Mouse (Mus musculus) liver, postnatal 0 days (tissue): Measurements from ENCODE around the gene Chst3. TPM values are rescaled to one million over a fixed set of nuclear protein-coding genes. Genes with fewer than 3 reads are reported as not detected.
A peak's percentile ranks its signal among the peaks of the same experiment; 100 is the strongest.
"Not testable (repeated sequence)": the region's sequence is repeated elsewhere in the genome, so short reads cannot be mapped to it uniquely, and the experiment has no call there.

Experiments
- ATAC-seq: fragments of 200-750 bp; cut with Nextera tagmentation; 2 replicates; pipeline ENCODE4 v1.8.0; 2017; ENCODE audit warnings: mild to moderate bottlenecking, moderate library complexity
- DNase-seq: peaks from one replicate; pipeline ENCODE4 v3.0.0-alpha.2; 2016
- H3K27ac ChIP-seq: fragments of 300-500 bp; sonication (generic); 2 replicates; pipeline ENCODE4 v1.5.1; 2014; ENCODE audit warnings: antibody characterized with exemption, moderate library complexity, mild to moderate bottlenecking, low read depth
- H3K27me3 ChIP-seq: fragments of 300-500 bp; sonication (generic); 2 replicates; pipeline ENCODE4 v1.6.1; 2014; ENCODE audit warnings: low read length, control low read depth, mixed read lengths; ENCODE audit not compliant: insufficient read depth
- H3K36me3 ChIP-seq: fragments of 300-500 bp; sonication (generic); replicated peaks from 2 replicates; pipeline ENCODE4 v1.6.1; 2014; ENCODE audit warnings: mild to moderate bottlenecking, control low read depth, low read length, moderate library complexity, mixed read lengths; ENCODE audit not compliant: insufficient read depth
- H3K4me1 ChIP-seq: fragments of 300-500 bp; sonication (generic); 2 replicates; pipeline ENCODE4 v1.6.1; 2014; ENCODE audit warnings: antibody characterized with exemption, mild to moderate bottlenecking, control low read depth; ENCODE audit not compliant: insufficient read depth
- H3K4me2 ChIP-seq: fragments of 300-500 bp; sonication (generic); 2 replicates; pipeline ENCODE4 v1.6.1; 2014; ENCODE audit warnings: low read depth, mild to moderate bottlenecking, low read length, moderate library complexity, mixed read lengths
- H3K4me3 ChIP-seq: fragments of 300-500 bp; sonication (generic); 2 replicates; pipeline ENCODE4 v1.5.1; 2014; ENCODE audit warnings: low read depth, low read length
- H3K9ac ChIP-seq: fragments of 300-500 bp; sonication (generic); replicated peaks from 2 replicates; pipeline ENCODE4 v1.6.1; 2014; ENCODE audit warnings: mild to moderate bottlenecking, moderate library complexity
- H3K9me3 ChIP-seq: fragments of 300-500 bp; sonication (generic); 2 replicates; pipeline ENCODE4 v1.6.1; 2016; ENCODE audit warnings: mild to moderate bottlenecking, control low read depth, low read length, mixed read lengths
- CTCF ChIP-seq: sonication (generic); IDR thresholded peaks from 2 replicates; pipeline ENCODE4 v1.5.1; 2016; ENCODE audit warnings: antibody characterized with exemption, low read depth
- EP300 ChIP-seq: IDR thresholded peaks from 2 replicates; pipeline ENCODE4 v1.6.1; 2016; ENCODE audit warnings: antibody characterized with exemption, low read depth, mild to moderate bottlenecking
- WGBS: fragments of 180-500 bp; shearing (Covaris S2); extraction: QIAGEN DNeasy Blood & Tissue Kit; methylation state at CpG from one replicate; pipeline ENCODE4 v1.1.7; 2014; ENCODE audit not compliant: insufficient replicate concordance; 5-methylcytosine and 5-hydroxymethylcytosine counted together
- polyA plus RNA-seq: library from polyadenylated mRNA; unstranded; fragments of >200 nt; fragmentation: Nextera tagmentation; extraction: Ambion mirVana; gene quantifications from 2 replicates; pipeline ENCODE4 v1.2.1, GENCODE M21; 2015

Chst3 gene
- polyA plus RNA-seq, 1 experiment from 2014 or later = 0.73 TPM

DNA sequence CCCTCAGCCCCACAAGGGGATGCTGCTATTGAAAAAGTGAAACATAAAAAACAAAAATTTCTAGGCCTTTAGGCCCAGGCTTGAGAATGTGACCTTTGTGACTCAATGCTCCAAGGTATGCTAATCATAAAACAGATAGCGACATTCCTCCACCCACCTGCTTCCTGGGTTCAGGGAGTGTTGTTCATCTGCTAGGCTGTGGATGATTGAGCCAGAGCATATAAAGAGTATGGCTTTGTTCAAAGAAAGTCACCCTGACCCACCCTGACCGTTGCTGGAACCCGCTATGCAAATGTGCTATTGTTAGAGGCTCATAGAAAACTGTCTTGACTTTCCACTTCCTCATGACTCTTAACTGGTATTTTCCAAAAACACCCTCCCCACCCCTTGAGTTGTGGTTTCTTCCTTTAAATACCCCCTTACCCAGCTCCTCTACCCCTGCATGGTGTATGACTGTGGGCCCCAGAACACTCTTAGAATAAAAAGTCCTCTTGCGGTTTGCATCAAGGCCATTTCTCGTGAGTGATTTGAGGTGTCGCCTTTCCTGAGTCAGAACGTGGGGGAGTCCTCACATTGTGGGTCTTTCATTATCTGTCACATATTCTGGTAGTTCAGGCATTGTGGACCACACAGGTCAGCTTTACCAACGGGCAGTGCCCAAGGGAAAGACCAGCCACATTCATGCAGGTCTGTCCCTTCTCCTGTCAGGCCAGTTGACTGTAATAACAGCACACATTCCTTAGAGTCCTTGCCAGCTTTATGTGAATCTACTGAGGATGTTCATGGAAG, 56.7 kb downstream of the Chst3 start:
- not testable (repeated sequence) for DNase-seq, H3K27me3 ChIP-seq, H3K9ac ChIP-seq, H3K36me3 ChIP-seq, H3K9me3 ChIP-seq, H3K4me1 ChIP-seq
- TF ChIP-seq EP300 = 0 out of 2 replicates have a peak, but pooled peaks have one; percentile 28
- peak; percentile 47 for ATAC-seq
- WGBS = 74% methylated on average over 8 of the region's 8 CpGs
- Histone ChIP-seq H3K27ac (peak overlapping the region; percentile 75), H3K4me2 (peak overlapping the region; percentile 15; the same call in 1 of the 2 replicates), H3K4me3 (0 out of 2 replicates have a peak overlapping the region, but pooled peaks have one; percentile 13)

- not testable (repeated sequence) for H3K9me3 ChIP-seq, DNase-seq, ATAC-seq, H3K27me3 ChIP-seq, H3K4me1 ChIP-seq, H3K36me3 ChIP-seq, H3K9ac ChIP-seq
- peak overlapping the region; percentile 75 for H3K27ac ChIP-seq
- peak overlapping the region; percentile 15 for H3K4me2 ChIP-seq
- H3K4me3 ChIP-seq = 0 out of 2 replicates have a peak overlapping the region, but pooled peaks have one; percentile 20
- WGBS = 62% methylated on average over 3 of the region's 3 CpGs
Observed at GRCm38 (mm10) chr10:60161397-60161796, 57.7 kb downstream of the Chst3 start.

DNA sequence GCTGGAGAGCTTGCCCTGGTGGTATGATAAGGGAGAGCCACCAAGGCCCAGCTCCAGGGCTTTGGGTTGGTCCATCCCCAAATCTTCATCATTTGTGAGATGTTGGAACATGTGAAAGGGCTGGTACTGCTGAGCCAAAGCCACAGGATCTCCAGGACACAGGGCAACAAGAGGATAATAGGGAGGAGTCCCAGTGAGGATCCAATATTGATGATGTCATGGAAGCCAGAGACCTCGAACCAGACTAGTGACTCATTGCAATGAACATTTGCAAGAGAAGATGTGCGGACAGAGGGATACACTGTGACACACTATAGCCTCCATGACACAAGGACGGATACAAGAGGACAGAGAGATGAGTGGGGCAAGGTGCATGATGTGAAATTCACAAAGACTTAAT, 60.9 kb downstream of the Chst3 start:
- Histone ChIP-seq H3K9me3 (no peaks in the 10 kb centered on the region), H3K9ac (no peak overlapping the region), H3K4me1 (no peaks in the 10 kb centered on the region), H3K36me3 (no peaks in the 10 kb centered on the region), H3K4me3 (no peak overlapping the region), H3K4me2 (no peak overlapping the region), H3K27me3 (no peaks in the 10 kb centered on the region), H3K27ac (no peak overlapping the region)
- WGBS = 63% methylated on average over 3 of the region's 3 CpGs
- DNase-seq (no peak), ATAC-seq (no peak)
- TF ChIP-seq EP300 (no peak), CTCF (no peak)

DNA sequence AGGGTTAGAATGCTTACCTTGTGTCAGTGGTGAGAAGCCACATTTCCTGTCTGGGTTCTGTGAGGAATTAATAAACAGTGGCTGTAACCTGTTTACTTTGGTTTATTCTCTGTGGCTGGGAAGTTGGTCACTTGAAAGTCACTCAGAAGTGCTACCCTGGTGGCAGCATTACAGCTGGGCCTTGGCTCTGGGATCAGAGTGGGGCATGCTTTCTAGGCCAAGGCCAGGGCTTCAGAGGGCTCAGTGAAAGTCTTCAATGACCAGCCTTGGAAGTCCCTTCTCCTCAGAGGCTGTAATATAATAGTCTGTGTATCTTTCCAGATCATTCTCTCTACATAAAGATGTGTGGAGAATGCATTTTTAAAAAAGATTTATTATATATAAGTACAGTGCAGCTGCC, 63.0 kb downstream of the Chst3 start:
- TF ChIP-seq CTCF (no peak), EP300 (no peak)
- Histone ChIP-seq H3K9ac (no peak overlapping the region), H3K36me3 (no peaks in the 10 kb centered on the region), H3K27me3 (no peaks in the 10 kb centered on the region), H3K4me3 (no peak overlapping the region), H3K27ac (no peak overlapping the region), H3K4me2 (no peak overlapping the region), H3K9me3 (no peaks in the 10 kb centered on the region), H3K4me1 (no peaks in the 10 kb centered on the region)
- no peak for DNase-seq
- no peak for ATAC-seq

DNA sequence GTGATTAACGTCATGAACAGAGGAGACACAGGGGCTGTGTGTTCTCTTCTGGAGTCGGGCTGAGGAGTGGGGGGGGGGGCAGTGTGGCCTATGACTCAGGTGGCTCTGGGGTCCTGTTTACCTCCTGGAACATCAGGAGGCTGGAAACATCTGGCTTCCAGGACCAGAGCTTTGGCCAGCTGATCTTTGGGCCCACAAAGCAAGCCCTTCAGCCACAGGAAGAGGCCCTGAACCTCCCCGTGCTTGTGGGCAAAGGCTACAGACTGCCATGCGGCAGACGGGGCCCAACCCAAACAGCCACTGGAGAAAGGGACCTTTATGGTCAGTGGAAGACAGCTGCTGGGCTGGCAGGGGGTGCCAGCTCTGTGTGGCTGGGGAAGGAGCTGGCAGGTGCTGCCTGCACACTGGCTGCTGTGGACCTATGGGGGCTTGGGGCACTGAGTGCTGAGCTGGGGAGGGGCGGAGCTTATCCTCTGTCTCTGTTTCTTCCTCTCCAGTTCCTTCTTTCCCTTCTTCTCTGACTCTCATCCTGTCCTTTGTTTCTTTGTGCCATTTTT, 67.9 kb downstream of the Chst3 start:
- Histone ChIP-seq H3K27me3 (no peaks in the 10 kb centered on the region), H3K4me3 (no peak overlapping the region), H3K36me3 (no peaks in the 10 kb centered on the region), H3K9me3 (no peaks in the 10 kb centered on the region), H3K27ac (no peak overlapping the region), H3K9ac (no peak overlapping the region), H3K4me2 (no peak overlapping the region), H3K4me1 (no peaks in the 10 kb centered on the region)
- WGBS = 39% methylated on average over 6 of the region's 6 CpGs
- no peak for ATAC-seq
- peak; percentile 23 for DNase-seq
- TF ChIP-seq CTCF (no peak), EP300 (no peak)

GRCm38 (mm10) chr10:60148087-60148486, 71.0 kb downstream of the Chst3 start:
- Histone ChIP-seq H3K36me3 (no peaks in the 10 kb centered on the region), H3K4me3 (no peak overlapping the region), H3K4me1 (no peaks in the 10 kb centered on the region), H3K27me3 (no peaks in the 10 kb centered on the region), H3K9ac (no peak overlapping the region), H3K4me2 (no peak overlapping the region), H3K27ac (no peak overlapping the region), H3K9me3 (no peaks in the 10 kb centered on the region)
- TF ChIP-seq EP300 (no peak), CTCF (peak; percentile 93)
- DNase-seq (peak; percentile 83), ATAC-seq (peak; percentile 63)
- 7% methylated on average over 5 of the region's 5 CpGs for WGBS

GRCm38 (mm10) chr10:60147510-60148047, 71.5 kb downstream of the Chst3 start:
- not testable (repeated sequence) for H3K4me1 ChIP-seq, H3K9ac ChIP-seq, H3K27me3 ChIP-seq, ATAC-seq, DNase-seq, H3K36me3 ChIP-seq, H3K27ac ChIP-seq, H3K4me3 ChIP-seq, H3K9me3 ChIP-seq, H3K4me2 ChIP-seq
- 62% methylated on average over 10 of the region's 10 CpGs for WGBS
